In genomic region chr7:107370232-107371125, GRCm38 (mm10) we compare ENCODE assay signal across 8 mouse cellular contexts. TPM values are rescaled to one million over a fixed set of nuclear protein-coding genes. Genes with fewer than 3 reads are reported as not detected.
DNase-seq lines count a peak whose midpoint lies in the region; ATAC-seq and TF ChIP-seq lines count a peak whose summit lies in the region.

Syt9 (plus strand) TSS chr7:107370728.

- peak within 1 kb of the TSS; percentile 99 for H3K4me2 ChIP-seq in embryonic facial prominence, embryonic 12.5 days (replicated peaks)
- peak within 1 kb of the TSS; percentile 83 for H3K4me2 ChIP-seq in heart, postnatal 0 days (ENCODE audit: low read depth, low read length)
- peak within 1 kb of the TSS; percentile 64 for H3K4me2 ChIP-seq in liver, embryonic 15.5 days

- no peaks in the 10 kb centered on the region for H3K4me1 ChIP-seq in embryonic facial prominence, embryonic 12.5 days
- peaks cover 5% of the 10 kb centered on the region; the same call in 1 of the 2 replicates for H3K4me1 ChIP-seq in heart, postnatal 0 days (ENCODE audit: control insufficient read depth, insufficient read depth)
- H3K4me1 ChIP-seq in liver, embryonic 15.5 days (replicated peaks), result no peaks in the 10 kb centered on the region; the same call in 1 of the 2 replicates

- peak; percentile 26 to 50 for DNase-seq in left cerebral cortex, adult 18-20 months (ENCODE audit: low spot score in 2 of 2)
- no peak for DNase-seq in left cerebral cortex, adult 11 months (ENCODE audit: low spot score)
- DNase-seq in heart, postnatal 0 days (ENCODE audit: low spot score), result no peak
- peak; percentile 30 to 52 for DNase-seq in kidney, postnatal 25 days
- peak; percentile 17 for DNase-seq in ovary, adult 18-20 months (ENCODE audit: low spot score)
- peak; percentile 11 for DNase-seq in urinary bladder, postnatal 14 days (ENCODE audit: low spot score)

- no peaks in the 10 kb centered on the region for H3K36me3 ChIP-seq in embryonic facial prominence, embryonic 12.5 days
- no peaks in the 10 kb centered on the region for H3K36me3 ChIP-seq in heart, postnatal 0 days (replicated peaks; ENCODE audit: control insufficient read depth, insufficient read depth, low read length)
- no peaks in the 10 kb centered on the region for H3K36me3 ChIP-seq in liver, embryonic 15.5 days (replicated peaks)

- ATAC-seq in embryonic facial prominence, embryonic 12.5 days (ENCODE audit: insufficient number of reproducible peaks, insufficient read depth, low FRiP score, low TSS enrichment), result peak; percentile 82
- peak; percentile 53 for ATAC-seq in heart, postnatal 0 days (ENCODE audit: insufficient read depth, low read depth)
- ATAC-seq in liver, embryonic 15.5 days (ENCODE audit: insufficient read depth), result peak; percentile 54; the same call in 1 of the 2 replicates

- H3K27me3 ChIP-seq in embryonic facial prominence, embryonic 12.5 days, result peaks cover 46% of the 10 kb centered on the region
- H3K27me3 ChIP-seq in heart, postnatal 0 days (ENCODE audit: control insufficient read depth, insufficient read depth, low read length), result peaks cover 54% of the 10 kb centered on the region
- H3K27me3 ChIP-seq in liver, embryonic 15.5 days, result peaks cover 51% of the 10 kb centered on the region

- H3K4me3 ChIP-seq in embryonic facial prominence, embryonic 12.5 days, result peak within 1 kb of the TSS; percentile 62
- H3K4me3 ChIP-seq in heart, postnatal 0 days (ENCODE audit: low read depth, low read length), result peak within 1 kb of the TSS; percentile 60
- peak within 1 kb of the TSS; percentile 51 for H3K4me3 ChIP-seq in liver, embryonic 15.5 days (replicated peaks)

- no peaks in the 10 kb centered on the region for H3K9me3 ChIP-seq in embryonic facial prominence, embryonic 12.5 days
- H3K9me3 ChIP-seq in heart, postnatal 0 days (replicated peaks; ENCODE audit: control insufficient read depth, low read length), result no peaks in the 10 kb centered on the region
- no peaks in the 10 kb centered on the region for H3K9me3 ChIP-seq in liver, embryonic 15.5 days (replicated peaks)

- TF ChIP-seq CTCF in heart, postnatal 0 days (IDR thresholded peaks at IDR 0.05; ENCODE audit: low read depth), result no peak

- WGBS in embryonic facial prominence, embryonic 12.5 days, result under 1% methylated on average over 85 of the region's 102 CpGs
- 1% methylated on average over 49 of the region's 102 CpGs for WGBS in heart, postnatal 0 days
- 1% methylated on average over 97 of the region's 102 CpGs for WGBS in liver, embryonic 15.5 days (ENCODE audit: insufficient replicate concordance)

- no peak within 1 kb of the TSS for H3K27ac ChIP-seq in embryonic facial prominence, embryonic 12.5 days
- no peak within 1 kb of the TSS for H3K27ac ChIP-seq in heart, postnatal 0 days (ENCODE audit: low read depth)
- no peak within 1 kb of the TSS for H3K27ac ChIP-seq in liver, embryonic 15.5 days (replicated peaks)

- H3K9ac ChIP-seq in embryonic facial prominence, embryonic 12.5 days, result peak within 1 kb of the TSS; percentile 56
- H3K9ac ChIP-seq in heart, postnatal 0 days (replicated peaks; ENCODE audit: low read depth, low read length), result no peak within 1 kb of the TSS; the same call in 1 of the 2 replicates
- no peak within 1 kb of the TSS for H3K9ac ChIP-seq in liver, embryonic 15.5 days

- no peak for TF ChIP-seq EP300 in heart, postnatal 0 days (IDR thresholded peaks at IDR 0.05; ENCODE audit: low read depth)

RNA-seq across cellular contexts. Expression of gene Syt9, which starts in this region (rescaled TPM):
- total RNA-seq in left cerebral cortex, adult 18-20 months (2021), result 10 to 100 TPM in 1 of 2 experiments, 1 to 10 TPM in 1; 9.6 to 11.3 TPM
- polyA plus RNA-seq in embryonic facial prominence, embryonic 12.5 days (2016; fragmentation: Nextera tagmentation; extraction: Ambion mirVana), result 5.0 and 6.2 TPM in 2 replicates
- total RNA-seq in heart, postnatal 0 days (2014; rRNA removed; ENCODE audit: low replicate concordance), result 1.9 TPM in 1 of 2 replicates, not detected in the other
- 0.04 and 0.07 TPM in 2 replicates for polyA plus RNA-seq in heart, postnatal 0 days (2015; fragmentation: Nextera tagmentation; extraction: Ambion mirVana)
- polyA plus RNA-seq in liver, embryonic 15.5 days (2015; fragmentation: Nextera tagmentation; extraction: Ambion mirVana), result 0.15 and 0.20 TPM in 2 replicates

Comparison
In these comparisons a context has a peak if more than half of its experiments do, and no peak if none do; other contexts are left out.
1. DNase-seq: peak in left cerebral cortex, adult 18-20 months (2 of 2), kidney, postnatal 25 days (2 of 2), ovary, adult 18-20 months (single experiment) and urinary bladder, postnatal 14 days (single experiment); none in left cerebral cortex, adult 11 months (single experiment) and heart, postnatal 0 days (single experiment).
2. Peak in ATAC-seq, H3K4me3 ChIP-seq and H3K4me2 ChIP-seq in liver, embryonic 15.5 days; RNA of the gene not detected or under 1 TPM.
3. Peak in every context shown above with its lines, with median percentiles within 50 percentile points of each other: ATAC-seq, H3K4me2 ChIP-seq and H3K4me3 ChIP-seq.